Mouse (Mus musculus): Measurements from ENCODE around the gene Plekha8. TPM values are rescaled to one million over a fixed set of nuclear protein-coding genes. Genes with fewer than 3 reads are reported as not detected.

Plekha8 gene
- total RNA-seq, 2 experiments from 2014 or later = 18.6 to 23.6 TPM

DNA sequence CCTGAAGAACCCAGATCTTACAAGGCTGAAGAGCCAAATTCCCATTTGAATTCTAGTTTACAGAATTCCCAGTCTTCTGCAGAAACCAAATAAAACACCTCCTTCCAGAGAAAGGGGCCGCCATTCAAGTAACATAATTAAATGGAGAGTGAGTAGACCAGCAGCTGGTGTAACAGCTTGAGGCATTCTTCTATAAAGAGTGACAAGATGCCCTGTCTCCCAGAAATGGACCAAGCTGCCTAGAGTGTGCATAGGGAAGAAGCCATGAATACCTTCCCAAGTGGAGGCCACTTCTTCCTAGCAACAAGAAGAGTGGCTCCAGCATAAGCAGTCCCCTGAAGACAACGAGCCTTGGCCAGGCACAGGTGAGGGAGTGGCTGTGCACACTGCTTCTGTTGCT is 47.0 kb downstream of the Plekha8 start:
- DNase-seq = no peak

DNA sequence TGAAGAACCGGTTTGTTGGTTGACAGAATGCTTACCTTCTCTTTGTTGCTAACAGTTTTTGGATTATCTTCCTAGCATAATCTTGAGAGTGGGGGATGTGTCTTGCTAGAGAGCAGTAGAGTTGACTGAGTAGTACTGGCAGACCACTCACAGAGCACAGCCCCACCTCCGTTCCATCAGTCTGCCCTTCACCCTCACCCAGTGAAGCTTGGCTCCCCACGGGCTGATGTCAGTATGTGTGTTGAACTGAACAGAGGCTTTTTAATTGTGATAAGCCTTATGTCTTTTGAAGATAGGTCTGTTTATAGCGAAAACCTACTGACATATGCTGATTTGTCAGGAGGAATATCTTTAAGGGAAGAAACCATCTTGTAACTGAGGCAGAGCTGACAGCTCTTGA is 48.3 kb downstream of the Plekha8 start:
- DNase-seq = no peak

DNA sequence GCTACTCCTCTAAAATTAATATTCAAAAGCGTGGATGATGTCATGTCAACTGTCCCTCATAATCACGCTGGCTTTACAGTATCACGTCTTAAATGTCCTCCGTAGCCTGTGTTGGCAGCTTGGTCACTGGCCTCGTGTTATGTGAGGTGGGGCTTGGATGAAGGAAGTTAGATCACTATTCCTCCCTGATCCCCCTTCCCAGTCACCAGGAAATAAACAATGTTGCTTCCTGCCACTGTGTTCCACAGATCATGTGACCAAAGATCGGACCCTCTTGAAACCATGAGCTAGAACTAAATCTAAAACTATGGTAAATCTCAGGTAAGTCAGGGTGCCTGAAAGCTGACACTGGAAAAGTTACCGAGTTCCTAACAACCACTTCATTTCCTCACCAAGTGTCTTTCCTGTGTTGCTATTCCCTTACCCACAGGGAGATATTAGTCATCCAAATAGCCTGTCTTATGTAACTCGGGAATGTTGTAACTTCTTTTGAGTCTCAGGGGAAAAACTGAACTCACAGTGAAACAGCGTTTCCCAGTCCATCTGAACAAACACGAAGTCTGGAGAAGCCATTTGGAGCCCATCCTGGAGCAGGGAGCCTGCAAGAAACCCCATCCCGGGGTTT is 60.7 kb downstream of the Plekha8 start:
- peak in 1 of 2 experiments; percentile 17 for DNase-seq

DNA sequence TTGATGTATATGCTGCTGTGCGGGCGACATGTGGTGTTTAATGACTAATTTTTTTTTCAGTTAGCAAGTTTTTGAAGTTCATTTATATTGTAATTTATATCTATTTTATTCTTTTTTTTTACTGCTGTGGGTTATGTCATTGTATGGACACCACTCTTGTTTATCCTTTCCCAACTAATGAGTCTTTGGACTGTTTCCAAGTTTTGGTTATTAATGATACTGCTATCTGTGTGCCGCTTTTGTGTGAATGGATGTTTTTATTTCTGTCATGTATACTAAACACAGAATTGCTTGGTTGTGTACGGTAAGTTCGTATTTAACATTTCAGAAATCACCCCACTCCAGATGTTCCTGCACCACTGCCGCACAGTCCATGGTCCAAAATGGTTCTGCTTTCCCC is 63.0 kb downstream of the Plekha8 start:
- no peak for DNase-seq

DNA sequence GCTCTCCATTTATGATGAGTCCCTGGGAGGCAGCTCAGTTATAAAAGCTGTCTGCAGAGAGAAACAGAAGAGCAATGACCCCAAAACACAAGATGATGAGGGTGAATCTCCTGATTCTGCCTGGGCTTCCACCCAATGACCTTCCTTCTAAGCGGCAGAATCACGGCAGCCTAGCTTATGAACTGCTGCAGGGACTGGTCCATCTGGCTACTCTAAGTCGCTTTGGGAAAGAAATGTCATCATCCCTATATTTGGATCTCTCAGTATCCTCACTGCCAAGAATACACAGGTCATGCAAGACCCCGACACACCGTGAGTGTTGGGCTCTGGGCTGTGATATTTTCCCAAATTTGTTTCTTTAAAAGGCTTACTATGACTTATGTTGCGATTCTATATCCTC is 75.0 kb downstream of the Plekha8 start:
- DNase-seq = no peak

DNA sequence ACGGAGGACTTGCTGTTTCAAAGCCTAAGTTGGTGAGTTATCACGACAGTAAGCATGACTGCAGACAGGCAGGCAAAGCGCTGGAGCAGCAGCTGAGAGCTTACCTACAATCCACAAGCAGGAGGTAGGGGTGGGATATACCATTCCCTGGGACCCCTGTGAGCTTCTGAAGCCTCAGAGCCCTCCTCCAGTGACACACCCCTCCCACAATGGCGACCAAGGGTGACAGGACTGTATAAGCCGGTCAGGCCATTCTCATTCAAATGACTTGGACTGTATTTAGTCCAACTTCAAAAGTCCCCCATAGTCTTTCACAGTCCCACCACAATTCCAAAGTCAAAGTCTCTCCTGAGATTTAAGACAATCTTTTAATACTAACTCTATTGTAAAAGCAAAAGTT is 78.0 kb downstream of the Plekha8 start:
- DNase-seq = no peak

DNA sequence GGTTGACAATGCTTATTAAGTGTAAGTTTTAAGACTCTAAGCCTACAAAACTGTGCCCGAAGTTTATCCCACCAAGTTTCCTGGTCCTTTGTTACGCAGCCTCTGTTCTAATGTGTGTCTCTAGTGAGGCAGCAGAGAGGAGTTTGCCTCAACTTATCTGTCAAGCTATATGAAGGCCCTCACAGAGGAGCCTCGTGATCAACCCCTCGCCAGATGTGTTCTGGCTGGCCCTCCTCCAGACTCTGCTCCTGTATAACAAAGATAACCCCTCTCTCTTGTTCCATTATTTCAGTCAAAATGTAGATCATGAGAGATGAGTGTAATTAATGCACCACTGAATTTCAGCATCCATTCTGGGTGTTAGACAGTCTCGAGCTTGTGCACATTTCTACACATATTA is 84.8 kb downstream of the Plekha8 start:
- DNase-seq = no peak

DNA sequence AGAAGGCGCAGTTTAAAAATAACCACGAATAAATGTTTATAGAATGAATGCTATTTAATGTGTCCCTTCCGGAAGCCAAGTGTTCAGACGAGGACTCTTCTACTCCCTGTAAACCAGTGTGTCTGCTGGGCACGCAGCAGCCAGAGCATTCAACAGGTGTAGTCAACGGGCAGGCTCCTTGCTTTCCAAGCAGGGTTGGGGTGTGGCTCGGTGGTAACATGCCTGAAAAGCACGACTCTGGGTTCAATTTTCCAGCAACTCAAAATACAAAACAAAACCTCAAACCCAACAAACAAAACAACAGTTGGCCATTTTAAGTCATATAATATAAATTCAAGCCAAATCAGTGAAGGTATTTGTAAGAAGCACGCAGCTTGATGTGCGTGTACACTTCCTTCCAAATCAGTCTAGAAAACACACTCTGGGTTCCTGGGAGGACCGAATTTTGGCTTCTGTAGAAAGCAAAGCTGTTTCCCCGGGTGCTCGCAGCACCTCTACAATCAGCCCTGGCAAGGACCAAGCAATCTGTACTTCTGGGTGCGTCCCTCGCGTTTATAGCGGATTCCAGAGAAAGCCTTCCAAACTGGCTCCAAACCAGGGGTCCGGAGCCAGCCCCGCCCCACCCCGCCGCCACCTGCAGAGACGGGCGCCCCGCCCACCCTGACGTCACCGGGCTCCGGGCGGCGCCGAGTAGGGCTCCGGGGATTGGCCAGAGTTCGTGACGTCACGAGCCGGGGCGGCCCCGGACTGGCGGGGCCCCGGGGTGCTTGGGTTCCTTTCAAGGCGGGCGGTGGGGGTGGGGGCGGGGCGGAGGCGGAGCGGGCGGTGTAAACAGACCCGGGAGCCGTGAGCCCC is 86.2 kb downstream of the Plekha8 start, which contains the start of gene Mturn:
Gene Mturn, plus strand, starts transcription at position 734 of the 855 bp plus-strand sequence.
- peak; percentile 99 to 100 for DNase-seq

DNA sequence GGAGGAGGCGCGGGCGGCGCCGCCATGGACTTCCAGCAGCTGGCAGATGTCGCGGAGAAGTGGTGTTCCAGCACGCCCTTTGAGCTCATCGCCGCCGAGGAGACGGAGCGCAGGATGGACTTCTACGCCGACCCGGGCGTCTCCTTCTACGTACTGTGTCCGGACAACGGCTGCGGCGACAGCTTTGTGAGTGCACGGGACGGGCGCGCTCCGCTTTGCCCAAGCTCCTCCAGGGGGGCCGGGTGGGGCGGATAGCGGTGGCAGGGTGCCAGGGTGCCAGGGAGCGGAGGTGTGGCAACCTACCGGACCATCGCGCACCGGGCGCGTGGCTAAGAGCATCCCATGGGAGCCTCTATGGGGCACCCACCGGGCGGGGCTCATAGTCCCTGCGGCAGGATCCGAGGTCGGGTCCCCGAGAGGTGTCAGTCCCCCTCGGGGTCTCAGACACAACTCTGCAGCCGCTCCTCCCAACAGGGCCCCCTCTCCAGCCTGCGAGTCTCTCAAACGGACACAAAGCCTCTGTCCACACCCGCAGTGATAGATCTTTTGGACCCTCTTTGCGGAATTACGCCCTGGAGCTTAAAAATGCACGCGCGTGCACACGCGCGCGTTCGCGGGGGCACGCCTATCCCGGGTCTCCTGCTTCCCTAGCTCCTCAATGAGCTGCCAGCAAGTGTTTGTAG is 87.0 kb downstream of the Plekha8 start:
- no peak for DNase-seq

DNA sequence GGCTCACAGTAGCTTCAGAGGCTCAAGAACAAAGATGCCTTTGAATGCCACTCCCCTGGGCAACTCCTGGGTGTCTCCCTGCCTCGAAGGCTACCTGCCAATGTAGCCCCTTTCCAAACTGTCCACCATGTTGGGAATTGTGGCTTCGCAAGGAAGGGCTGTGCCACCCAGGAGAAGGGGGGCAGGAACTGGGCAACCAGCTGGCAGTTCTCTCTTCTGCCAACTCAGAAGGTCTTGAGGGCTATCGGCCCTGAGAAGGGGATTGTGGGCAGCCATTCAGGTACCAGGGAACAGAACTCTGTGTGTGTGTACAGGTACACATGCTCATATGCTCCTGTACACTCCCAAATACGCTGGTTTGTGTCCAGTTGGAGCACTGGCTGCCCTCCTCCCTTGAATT is 89.2 kb downstream of the Plekha8 start:
- DNase-seq = no peak

DNA sequence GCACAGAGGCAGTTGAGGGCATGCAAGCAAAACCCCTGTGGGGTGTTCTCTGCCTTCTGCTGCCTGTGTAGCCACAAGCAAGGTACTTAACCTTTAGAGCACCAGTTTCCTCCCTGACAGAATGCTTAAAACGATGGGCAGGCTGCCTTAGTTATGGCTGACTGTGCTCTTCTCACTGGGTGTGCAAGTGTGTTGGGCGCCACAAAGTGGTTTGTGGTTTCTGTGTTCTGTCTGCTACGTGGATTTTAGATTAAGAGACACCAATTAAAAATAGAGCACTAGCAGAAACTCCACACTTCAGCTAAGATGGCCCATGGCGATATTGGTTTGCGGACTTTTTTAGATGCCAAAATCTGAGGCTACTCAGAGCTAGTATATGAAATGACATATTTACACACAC is 90.2 kb downstream of the Plekha8 start:
- DNase-seq = no peak

DNA sequence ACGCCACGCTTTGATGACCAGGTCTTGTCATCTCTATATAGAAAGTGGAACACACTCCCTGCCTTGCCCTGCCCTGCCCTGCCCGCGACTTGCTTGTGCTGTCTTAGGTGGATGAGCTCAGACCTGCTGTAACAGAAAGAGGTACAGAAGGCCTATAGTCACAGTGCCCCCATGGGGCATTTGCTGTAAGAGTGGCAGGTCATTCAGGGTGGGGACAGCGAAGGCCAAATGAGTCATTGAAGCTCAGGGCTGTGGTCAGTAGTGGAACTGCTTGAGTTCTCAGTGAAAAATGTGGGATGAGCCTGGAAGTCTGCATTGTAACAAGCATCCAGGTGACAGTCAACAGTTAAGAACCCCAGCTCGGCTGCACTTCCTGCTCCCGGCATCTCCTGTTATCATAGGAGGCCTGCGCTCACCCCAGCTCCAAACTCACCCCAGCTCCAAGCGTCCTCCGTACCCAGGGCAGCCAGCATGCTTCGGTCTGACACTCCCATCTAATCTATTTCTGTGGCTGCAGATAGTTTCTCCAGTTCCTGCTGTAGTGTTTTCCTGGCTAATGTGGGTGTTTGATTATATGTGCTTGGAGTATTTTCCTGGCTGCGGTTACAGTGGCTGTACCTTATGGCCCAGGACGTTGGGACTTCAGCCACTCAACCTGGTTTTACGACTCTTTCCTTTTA is 90.9 kb downstream of the Plekha8 start:
- peak; percentile 57 to 70 for DNase-seq

DNA sequence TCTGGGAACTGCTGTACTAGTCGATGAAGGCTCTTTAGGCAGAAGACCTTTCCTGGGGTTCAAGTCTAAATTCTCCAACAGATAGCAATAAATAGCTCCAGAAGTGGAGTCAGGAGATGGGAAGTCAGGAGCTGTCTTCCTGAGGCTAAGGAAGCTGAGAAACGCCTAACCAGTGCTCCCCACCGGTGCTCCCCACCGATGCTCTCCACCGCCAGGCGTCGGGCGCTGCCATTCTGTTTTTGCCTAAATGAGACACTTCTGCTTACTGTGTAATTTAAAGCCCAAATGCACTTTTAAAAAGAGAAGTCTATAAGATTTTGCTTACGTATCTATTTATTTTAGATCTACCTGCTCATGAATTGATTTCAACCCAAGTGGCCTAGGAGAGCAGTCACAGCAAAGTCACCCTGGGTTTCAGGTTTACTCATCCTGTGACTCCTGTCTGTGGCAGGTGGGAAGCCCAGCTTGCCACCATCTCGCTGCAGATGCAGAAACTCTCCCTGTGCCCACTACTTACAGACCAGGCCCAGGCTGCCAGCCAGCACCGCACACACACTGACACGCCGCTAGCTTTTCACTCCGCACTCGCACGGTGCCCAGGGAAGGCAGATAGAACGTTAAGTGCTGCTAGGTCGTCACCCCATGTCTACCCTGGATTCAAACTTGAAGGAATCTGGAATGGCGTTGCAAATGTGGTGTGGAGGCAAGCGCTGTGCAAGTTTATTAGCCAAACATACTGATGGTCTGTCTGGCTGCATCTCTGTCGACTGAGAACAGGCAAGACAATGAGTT is 92.2 kb downstream of the Plekha8 start:
- no peak for DNase-seq

DNA sequence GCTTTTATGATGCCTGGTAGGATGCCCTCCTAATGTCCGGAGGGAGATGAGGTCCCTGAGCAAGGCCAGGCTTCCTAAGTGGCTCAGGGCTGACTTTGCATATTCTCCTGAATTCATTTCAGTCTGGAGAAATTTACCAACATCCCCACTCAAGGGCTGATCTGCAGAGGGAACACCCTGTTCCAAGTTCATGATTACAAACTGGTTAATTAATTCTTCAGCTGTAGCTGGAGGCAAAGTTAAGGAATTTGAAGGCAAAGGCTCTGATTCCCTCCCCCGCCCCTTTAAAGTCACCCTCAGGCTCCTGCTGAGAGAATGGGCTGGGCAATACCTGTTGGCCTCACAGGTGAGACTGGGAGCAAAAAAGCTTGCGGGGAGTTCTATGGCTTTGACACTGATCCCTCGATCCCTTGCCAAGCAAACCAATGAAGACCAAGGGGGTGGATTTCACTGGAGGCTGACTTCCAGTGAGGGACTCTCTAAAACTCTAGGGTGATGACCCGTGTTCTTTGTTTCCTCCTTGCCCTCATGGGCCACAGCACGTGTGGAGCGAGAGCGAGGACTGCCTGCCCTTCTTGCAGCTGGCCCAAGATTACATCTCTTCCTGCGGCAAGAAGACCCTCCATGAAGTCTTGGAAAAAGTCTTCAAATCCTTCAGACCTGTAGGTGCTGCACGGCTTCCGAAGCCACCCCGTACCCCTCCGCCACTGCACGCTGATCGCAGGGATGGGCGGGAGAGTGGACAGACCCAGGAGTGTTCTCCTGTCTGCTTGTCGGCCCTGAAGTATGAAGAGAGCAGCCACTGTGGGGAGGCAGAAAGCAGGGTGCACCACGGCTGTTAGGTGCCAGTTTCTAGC is 93.8 kb downstream of the Plekha8 start:
- no peak for DNase-seq

DNA sequence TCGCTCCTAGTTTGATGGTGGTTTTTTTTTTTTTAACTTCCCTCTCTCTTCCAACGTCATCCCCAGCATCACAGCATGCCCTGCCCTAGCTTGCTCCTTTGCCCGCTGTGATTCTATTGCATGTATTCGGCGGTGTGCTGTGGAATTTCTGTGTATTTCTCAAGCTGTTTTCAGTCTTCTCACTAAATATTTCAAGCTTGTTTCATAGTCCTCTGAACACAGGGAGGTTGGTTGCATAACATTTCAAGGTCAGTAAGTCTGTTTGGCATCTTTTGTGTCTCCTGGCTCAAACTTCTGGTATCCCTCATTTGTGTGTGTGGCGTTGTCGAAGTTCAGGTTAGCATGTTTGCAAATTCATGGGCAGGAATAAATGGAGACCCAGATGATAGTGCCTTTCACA is 94.8 kb downstream of the Plekha8 start:
- DNase-seq = peak in 1 of 2 experiments; percentile 16

DNA sequence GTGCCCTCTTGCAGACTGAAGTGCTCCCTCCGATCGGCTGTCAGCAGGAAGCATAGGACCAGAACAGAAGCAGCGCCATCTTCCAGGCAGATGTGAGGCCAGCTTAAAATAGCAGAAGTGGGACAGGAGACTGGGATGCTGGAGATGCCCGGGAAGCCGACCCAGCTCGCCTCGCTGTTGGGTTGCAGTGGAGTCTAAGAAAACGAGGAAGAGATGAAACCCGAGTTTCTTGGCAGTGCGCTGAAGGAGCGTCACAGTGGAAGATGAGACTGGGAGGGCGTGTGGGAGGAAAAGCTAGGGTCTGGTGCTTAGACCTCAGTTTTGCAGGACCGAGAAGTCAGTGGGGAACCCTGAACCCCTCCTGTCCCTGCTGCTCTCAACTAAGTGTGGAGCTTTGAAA is 95.9 kb downstream of the Plekha8 start:
- DNase-seq = no peak

DNA sequence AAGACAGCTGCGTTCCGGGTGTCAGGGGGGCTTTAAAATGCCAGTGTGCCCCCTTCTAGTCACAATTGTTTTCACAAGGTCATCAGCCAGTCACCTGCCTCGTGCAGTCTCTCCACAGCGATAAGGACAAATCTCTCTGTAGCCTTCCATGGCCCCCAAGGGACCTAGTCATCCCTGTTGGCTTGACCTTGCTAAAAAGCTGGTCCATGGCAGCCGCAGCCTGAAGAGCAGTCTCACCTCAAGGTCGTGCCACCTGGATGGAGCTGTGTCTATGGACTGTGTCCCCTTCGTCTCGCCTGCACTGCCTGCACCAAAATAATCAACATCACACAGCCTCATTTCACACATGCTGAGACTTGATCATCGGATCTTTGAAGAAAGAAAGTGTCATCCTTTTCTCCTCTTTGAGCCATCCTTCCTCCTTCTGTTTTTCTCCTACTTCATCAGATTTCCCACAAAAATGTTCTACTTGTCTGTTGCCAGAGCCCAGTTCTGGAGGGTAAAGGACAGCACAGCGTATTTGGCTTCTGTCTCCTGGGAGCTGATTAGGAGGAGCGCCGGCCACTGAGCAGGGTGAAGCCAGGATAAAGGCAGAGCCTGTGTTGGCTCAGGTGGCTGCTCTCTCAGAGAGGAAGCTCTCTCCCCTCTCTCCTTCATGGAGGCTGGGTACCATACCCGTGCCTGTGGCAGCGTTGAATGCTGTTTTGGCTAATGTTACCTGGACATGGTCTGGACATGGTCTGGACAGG is 96.6 kb downstream of the Plekha8 start:
- no peak for DNase-seq

DNA sequence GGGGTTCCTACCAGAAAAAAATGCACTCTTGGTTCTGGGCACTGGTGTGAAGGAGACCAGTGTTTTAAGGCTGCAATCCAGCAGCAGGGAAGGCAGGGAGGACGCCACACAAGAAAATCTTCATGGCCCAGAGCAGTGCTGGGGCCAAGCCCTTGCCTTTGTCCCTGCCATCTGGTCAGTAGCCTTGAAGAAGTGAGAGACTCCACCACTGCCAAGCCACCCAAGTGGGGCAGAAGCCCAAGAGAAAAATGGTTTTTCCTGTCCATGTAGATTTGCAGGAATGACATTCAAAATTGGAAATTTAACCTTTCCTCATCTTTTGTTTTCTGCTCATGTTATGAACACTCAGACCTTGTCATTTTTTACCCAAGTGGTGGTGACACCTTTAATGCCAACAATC is 97.3 kb downstream of the Plekha8 start:
- DNase-seq = no peak

DNA sequence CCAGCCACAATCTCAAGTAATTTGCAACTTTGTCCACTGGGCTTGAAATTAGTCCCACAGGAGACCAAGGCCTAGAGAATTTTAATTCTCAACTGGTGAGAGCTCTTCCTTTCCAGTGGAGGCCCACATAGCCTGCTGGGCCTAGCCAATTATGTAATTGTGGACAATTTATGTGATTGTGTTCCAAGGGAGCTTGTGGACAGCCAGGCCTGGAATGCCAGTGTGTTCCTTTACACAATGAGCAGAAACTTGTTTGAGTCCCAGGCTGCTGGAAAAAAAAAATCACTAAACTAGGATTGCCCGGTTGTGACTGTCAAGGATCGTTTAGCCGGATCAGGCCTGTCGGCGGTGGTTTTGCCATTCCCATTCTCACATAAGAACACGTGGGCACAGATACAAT is 98.4 kb downstream of the Plekha8 start:
- no peak for DNase-seq
